Mouse (Mus musculus) kidney, postnatal 0 days (tissue): ENCODE measurements around the gene Ptpn3. TPM values are rescaled to one million over a fixed set of nuclear protein-coding genes. Genes with fewer than 3 reads are reported as not detected.

Experiments
- ATAC-seq: fragments of 200-750 bp; cut with Nextera tagmentation; replicated peaks from 2 replicates; pipeline ENCODE4 v1.8.0; 2017; ENCODE audit warnings: low read depth, moderate number of reproducible peaks, moderate TSS enrichment, moderate library complexity; ENCODE audit not compliant: low FRiP score
- DNase-seq: peaks from one replicate; pipeline ENCODE4 v3.0.0-alpha.2; 2016; ENCODE audit warnings: low spot score
- H3K27ac ChIP-seq: fragments of 300-500 bp; sonication (generic); 2 replicates; pipeline ENCODE4 v1.5.1; 2014; ENCODE audit warnings: mild to moderate bottlenecking
- H3K27me3 ChIP-seq: fragments of 300-500 bp; sonication (generic); 2 replicates; pipeline ENCODE4 v1.6.1; 2014; ENCODE audit warnings: low read length, mixed read lengths; ENCODE audit not compliant: insufficient read depth
- H3K36me3 ChIP-seq: fragments of 300-500 bp; sonication (generic); 2 replicates; pipeline ENCODE4 v1.6.1; 2014; ENCODE audit warnings: low read length, mixed read lengths; ENCODE audit not compliant: insufficient read depth
- H3K4me1 ChIP-seq: fragments of 300-500 bp; sonication (generic); replicated peaks from 2 replicates; pipeline ENCODE4 v1.6.1; 2014; ENCODE audit warnings: antibody characterized with exemption, low read length, mixed read lengths; ENCODE audit not compliant: insufficient read depth
- H3K4me2 ChIP-seq: fragments of 300-500 bp; sonication (generic); 2 replicates; pipeline ENCODE4 v1.6.1; 2014; ENCODE audit warnings: mild to moderate bottlenecking, low read length, moderate library complexity, mixed read lengths
- H3K4me3 ChIP-seq: fragments of 300-500 bp; sonication (generic); replicated peaks from 2 replicates; pipeline ENCODE4 v1.5.1; 2014; ENCODE audit warnings: low read depth, low read length
- H3K9ac ChIP-seq: fragments of 300-500 bp; sonication (generic); 2 replicates; pipeline ENCODE4 v1.6.1; 2014; ENCODE audit warnings: low read depth, low read length
- H3K9me3 ChIP-seq: fragments of 300-500 bp; sonication (generic); replicated peaks from 2 replicates; pipeline ENCODE4 v1.6.1; 2016; ENCODE audit warnings: low read length, inconsistent platforms, mixed read lengths
- CTCF ChIP-seq: IDR thresholded peaks from 2 replicates; pipeline ENCODE4 v1.5.1; 2016; ENCODE audit warnings: antibody characterized with exemption, low read depth, mild to moderate bottlenecking, moderate library complexity
- WGBS: fragments of 180-500 bp; shearing (Covaris S2); extraction: QIAGEN DNeasy Blood & Tissue Kit; methylation state at CpG from one replicate; pipeline ENCODE4 v1.1.7; 2014; 5-methylcytosine and 5-hydroxymethylcytosine counted together
- polyA plus RNA-seq: library from polyadenylated mRNA; unstranded; fragments of >200 nt; fragmentation: Nextera tagmentation; extraction: Ambion mirVana; gene quantifications from 2 replicates; pipeline ENCODE4 v1.2.1, GENCODE M21; 2015

Ptpn3 gene
- polyA plus RNA-seq, 1 experiment from 2014 or later = 7.7 TPM

DNA sequence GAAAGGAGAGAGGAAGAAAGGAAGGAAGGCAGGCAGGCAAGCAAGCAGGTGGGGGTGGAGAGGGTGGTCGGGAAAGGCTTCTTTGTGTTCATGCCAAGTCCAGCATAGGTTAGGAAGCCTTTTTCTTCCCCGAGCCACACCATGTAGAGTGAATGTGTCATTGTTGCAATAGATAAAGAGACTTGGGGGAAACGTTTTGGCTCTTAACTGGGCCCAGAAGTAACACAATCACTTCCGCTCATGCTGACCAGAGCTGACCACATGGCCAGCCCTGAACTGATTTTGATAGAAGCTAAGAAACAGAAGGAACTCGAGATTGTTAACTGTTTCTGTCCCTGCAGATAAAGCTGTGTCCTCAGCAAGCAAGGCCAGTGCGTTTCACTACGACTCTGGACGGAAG is 128.8 kb downstream of the Ptpn3 start:
- no peak overlapping the region for H3K27ac ChIP-seq
- no peak overlapping the region for H3K4me2 ChIP-seq
- H3K27me3 ChIP-seq = no peaks in the 10 kb centered on the region
- H3K36me3 ChIP-seq = no peaks in the 10 kb centered on the region
- 54% methylated on average over 8 of the region's 8 CpGs for WGBS
- H3K4me3 ChIP-seq = no peak overlapping the region
- no peak for DNase-seq
- no peaks in the 10 kb centered on the region for H3K9me3 ChIP-seq
- H3K4me1 ChIP-seq = no peaks in the 10 kb centered on the region; the same call in 1 of the 2 replicates
- no peak overlapping the region for H3K9ac ChIP-seq
- ATAC-seq = no peak
- TF ChIP-seq CTCF = no peak

DNA sequence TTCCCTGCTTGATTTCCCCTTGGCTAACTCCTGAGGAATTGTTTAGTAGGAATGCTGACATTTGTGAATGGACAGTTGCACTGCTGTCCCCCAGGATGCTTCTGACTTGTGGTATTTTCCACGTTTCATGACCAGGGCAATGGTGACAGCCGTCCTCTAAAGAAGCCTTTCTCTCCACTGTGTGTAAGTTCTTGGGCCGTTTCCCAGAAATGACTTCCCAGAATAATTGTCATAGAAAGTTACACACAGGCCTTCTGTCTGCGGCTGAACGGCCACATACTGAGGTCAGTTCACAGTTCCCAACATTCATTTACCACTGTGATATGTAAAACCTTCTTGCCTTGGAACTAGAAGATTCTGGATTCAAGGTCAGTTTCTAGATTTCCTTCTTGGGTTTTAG is 129.8 kb downstream of the Ptpn3 start:
- peak; percentile 57 for ATAC-seq

DNA sequence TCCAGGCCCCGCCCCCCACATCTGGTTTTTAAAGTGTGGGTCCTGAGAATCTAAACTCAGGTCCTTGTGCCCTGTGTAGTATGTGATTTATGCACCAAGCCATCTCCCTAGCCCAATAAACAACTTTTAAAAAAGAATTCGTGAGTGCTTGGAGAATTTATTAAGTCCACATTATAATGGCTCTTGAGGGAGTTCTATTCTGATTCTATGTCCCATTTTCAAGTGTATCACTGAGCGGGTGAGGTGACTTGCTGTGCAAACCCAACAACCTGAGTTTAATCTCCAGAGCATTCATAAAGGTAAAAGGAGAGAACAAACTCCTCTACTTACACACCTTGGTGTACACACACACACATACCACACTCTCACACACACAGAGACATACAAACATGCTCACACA is 133.0 kb downstream of the Ptpn3 start:
- H3K36me3 ChIP-seq = no peaks in the 10 kb centered on the region
- 77% methylated on average over 3 of the region's 3 CpGs for WGBS
- H3K9me3 ChIP-seq = no peaks in the 10 kb centered on the region
- no peaks in the 10 kb centered on the region; the same call in 1 of the 2 replicates for H3K4me1 ChIP-seq
- H3K27ac ChIP-seq = no peak overlapping the region
- no peak overlapping the region for H3K4me2 ChIP-seq
- DNase-seq = no peak
- no peak overlapping the region for H3K9ac ChIP-seq
- H3K27me3 ChIP-seq = no peaks in the 10 kb centered on the region
- TF ChIP-seq CTCF = no peak
- H3K4me3 ChIP-seq = no peak overlapping the region
- no peak for ATAC-seq

More for the DNA sequence above, 129.8 kb downstream of the Ptpn3 start:
- Histone ChIP-seq H3K4me2 (no peak overlapping the region), H3K4me3 (no peak overlapping the region), H3K27ac (peak overlapping the region; percentile 28), H3K9me3 (no peaks in the 10 kb centered on the region), H3K36me3 (no peaks in the 10 kb centered on the region), H3K27me3 (no peaks in the 10 kb centered on the region), H3K9ac (no peak overlapping the region), H3K4me1 (no peaks in the 10 kb centered on the region; the same call in none of the 2 replicates)
- 50% methylated on average over 5 of the region's 5 CpGs for WGBS
- TF ChIP-seq CTCF = no peak
- peak; percentile 65 for DNase-seq

DNA sequence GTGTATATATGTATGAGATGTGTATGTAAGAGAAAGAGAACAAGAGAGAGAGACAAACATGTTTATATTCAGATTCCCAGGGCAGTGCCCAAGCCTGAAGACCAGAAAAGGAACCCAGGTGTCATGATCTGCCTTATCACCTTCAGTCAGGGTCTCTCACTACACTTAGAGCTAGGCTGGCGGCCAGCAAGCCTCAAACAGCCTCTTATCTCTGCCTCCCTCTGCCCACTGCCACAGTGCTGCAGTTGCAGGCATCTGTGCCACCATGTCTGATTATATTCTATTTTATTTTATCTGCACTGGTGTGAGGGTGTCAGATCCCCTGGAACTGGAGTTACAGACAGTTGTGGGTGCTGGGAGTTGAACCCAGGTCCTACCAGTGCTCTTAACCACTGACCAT is 133.4 kb downstream of the Ptpn3 start:
- no peak overlapping the region for H3K4me3 ChIP-seq
- no peak overlapping the region for H3K9ac ChIP-seq
- no peak for TF ChIP-seq CTCF
- no peaks in the 10 kb centered on the region; the same call in 1 of the 2 replicates for H3K4me1 ChIP-seq
- WGBS = 100% methylated on average over 1 of the region's 1 CpGs
- no peak for DNase-seq
- H3K27ac ChIP-seq = no peak overlapping the region
- H3K4me2 ChIP-seq = no peak overlapping the region
- H3K9me3 ChIP-seq = no peaks in the 10 kb centered on the region
- H3K36me3 ChIP-seq = no peaks in the 10 kb centered on the region
- ATAC-seq = no peak
- no peaks in the 10 kb centered on the region for H3K27me3 ChIP-seq

DNA sequence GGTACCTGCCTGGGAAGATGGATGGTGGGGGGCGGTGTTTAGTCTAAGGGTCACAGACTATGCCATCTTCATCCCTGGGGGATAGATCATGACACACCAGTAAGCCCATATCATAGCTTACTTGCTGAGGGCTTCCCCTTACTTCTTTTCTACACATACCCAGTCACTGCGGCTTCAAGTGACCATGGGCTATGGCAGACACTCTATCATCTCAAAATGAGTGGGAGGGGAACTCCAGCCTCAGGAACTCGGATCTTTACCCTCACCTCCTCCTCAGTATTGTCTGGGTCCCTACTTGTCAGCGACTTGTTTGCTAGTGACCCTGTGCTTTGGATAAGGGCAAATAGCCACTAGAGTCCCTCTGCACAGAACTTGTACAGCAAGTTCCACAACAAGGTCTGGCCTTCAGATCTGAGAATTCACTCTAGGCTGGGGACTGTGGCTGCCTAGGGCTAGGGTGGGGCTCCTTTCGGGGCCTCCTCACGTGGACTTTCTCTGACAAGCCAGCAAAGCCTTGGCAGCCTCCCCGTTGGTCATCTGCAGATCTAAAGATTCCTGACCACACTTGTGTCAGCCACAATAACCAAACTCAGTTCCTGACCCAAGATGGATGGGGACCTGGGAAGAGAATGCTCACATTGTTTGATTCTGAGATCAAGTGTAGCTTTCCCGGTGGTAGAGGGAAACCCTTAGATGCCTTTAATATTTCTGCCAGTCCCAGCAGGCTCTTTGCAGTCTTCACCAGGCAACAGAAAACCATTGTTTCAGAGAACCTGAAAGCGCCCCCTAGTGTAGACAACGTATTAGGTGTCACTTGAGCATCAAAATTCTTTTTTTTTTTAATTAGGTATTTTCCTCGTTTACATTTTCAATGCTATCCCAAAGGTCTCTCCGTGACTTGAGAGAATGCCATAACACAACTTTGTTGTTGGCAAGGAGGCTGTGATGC is 134.4 kb downstream of the Ptpn3 start:
- no peak overlapping the region for H3K4me2 ChIP-seq
- H3K9me3 ChIP-seq = no peaks in the 10 kb centered on the region
- peak; percentile 48 for DNase-seq
- H3K27me3 ChIP-seq = no peaks in the 10 kb centered on the region
- ATAC-seq = peak; percentile 31; the same call in 1 of the 2 replicates
- no peaks in the 10 kb centered on the region for H3K36me3 ChIP-seq
- no peak overlapping the region for H3K9ac ChIP-seq
- no peak overlapping the region for H3K4me3 ChIP-seq
- H3K4me1 ChIP-seq = no peaks in the 10 kb centered on the region; the same call in 1 of the 2 replicates
- peak; percentile 58 for TF ChIP-seq CTCF
- WGBS = 50% methylated on average over 12 of the region's 12 CpGs
- no peak overlapping the region for H3K27ac ChIP-seq

DNA sequence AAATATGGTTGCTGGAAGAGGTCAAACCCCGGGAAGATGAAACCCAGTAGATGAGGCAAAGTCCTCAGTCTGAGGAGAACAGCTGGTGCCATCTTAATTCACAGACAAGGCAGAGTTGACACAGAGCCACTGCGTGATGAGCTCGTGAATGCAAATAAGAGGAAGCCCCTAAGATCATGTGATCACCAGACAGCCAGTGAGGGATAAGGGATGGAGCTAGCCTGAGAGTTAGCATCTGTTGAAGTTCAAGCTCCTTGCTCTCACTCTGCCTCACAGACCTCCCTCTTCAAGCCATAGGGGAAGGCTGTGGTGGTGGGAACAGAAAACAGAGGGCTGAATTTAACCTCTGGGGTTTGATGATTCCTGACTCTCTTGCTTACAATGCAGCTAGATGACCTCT is 136.0 kb downstream of the Ptpn3 start:
- Histone ChIP-seq H3K4me3 (no peak overlapping the region), H3K9me3 (no peaks in the 10 kb centered on the region), H3K4me1 (no peaks in the 10 kb centered on the region; the same call in 1 of the 2 replicates), H3K27ac (no peak overlapping the region), H3K27me3 (no peaks in the 10 kb centered on the region), H3K4me2 (no peak overlapping the region), H3K36me3 (no peaks in the 10 kb centered on the region), H3K9ac (no peak overlapping the region)
- 60% methylated on average over 3 of the region's 3 CpGs for WGBS
- DNase-seq (no peak), ATAC-seq (no peak)
- no peak for TF ChIP-seq CTCF
